Mouse (Mus musculus): Measurements from ENCODE around the gene Tcea3. TPM values are rescaled to one million over a fixed set of nuclear protein-coding genes. Genes with fewer than 3 reads are reported as not detected.

Gene Tcea3
- polyA plus RNA-seq (2012; rRNA removed) = 5.1 and 5.4 TPM in 2 replicates

DNA sequence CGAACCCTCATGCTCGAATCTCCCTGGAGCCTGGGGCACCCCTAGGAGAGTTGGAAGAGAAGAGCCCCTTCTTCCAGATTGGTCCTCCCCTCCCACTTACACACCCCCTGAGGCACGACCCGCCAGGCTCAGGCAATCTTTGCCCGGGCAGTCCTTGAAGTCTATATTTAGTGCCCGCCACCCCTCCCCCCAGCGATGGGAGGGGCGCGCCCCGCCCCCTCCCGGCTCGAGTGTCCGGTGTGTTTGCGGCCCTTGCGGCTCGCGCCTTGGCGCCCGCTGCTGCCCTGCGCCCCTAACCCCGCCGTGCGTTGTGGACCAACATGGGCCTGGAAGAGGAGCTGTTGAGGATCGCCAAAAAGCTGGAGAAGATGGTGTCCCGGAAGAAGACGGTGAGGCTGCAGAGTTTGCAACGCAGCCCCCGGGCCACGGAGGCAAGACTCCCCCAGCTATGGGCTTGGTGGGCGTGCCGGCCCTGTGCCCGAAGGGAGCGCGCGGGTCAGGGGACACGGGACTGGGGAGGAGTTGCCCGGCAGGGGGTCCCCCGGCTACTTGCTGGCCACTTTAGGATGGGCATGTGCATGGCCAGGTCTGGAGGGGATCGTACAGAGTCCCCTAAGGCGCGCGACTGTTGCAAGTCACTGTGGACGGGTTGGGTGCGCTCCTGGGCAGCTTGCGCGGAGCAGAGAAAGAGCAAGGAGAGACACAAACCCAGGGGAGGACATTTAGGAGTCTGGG is at the start of gene Tcea3:
Tcea3 (plus strand) TSS at position 1 of the 735 bp plus-strand sequence.

DNA sequence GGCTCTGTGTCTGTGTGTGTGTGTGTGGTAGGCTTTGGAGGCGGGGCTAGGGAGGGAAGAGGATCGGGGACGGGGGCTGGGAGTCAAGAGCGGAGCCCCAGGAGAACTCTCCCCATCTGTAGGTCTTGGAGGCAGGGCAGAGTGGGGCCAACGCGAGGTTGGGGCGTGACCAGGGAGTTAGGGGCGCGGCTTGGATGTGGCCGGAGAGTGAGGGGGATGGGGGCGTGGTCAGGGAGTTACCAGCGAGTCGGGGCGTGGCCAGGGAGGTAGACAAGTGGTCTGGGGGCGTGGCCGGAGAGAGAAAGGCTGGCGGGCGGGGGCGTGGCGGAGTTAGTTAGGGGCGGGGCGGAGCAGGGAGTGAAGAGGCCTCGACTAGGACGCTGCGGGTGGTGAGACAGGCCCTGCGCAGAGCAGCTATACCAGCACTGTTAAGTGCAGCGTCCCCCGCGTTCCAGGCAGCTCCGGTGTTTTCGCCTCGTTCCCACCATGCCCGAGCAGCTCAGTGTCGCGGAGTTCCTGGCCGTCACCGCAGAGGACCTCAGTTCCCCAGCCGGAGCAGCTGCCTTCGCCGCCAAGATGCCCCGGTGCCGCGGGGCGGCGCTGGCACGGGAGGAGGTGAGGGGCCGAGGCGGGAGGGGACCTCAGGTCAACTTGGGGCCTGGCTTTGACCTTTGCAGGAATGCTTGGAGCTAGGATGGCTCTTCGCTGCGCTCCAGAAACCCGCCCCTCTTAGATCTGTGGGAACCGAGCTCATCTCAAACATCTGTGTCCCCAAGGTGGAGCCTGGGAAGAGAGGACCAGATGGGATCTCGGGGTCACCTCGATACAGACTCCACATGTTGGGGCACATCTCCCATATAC is 41.3 kb upstream of the Tcea3 start, which contains the start of gene Asap3:
Asap3 (plus strand) TSS at position 333 of the 861 bp plus-strand sequence.

DNA sequence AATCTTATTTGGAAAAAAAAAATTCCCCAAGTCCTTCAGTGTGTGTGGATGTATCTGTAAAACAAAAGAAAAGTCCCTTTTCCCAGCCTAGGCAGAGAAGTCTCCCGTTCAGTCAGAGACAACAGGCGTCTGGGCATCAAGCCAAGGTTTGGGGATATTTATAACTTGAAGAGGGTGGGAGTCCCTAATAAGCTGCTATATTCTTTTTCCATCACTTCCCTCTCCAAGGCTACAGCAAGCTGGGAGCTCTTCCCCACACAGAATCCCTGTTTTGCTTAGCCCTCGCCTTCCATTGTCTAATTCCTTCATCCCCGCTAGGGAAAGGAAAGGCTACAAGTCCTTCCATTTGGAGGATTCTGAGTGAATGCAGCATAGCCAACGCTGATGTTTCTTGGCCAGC is 36.9 kb downstream of the Tcea3 start, which contains the start of gene Zfp46:
Zfp46 (plus strand) TSS at position 229 of the 400 bp plus-strand sequence.

DNA sequence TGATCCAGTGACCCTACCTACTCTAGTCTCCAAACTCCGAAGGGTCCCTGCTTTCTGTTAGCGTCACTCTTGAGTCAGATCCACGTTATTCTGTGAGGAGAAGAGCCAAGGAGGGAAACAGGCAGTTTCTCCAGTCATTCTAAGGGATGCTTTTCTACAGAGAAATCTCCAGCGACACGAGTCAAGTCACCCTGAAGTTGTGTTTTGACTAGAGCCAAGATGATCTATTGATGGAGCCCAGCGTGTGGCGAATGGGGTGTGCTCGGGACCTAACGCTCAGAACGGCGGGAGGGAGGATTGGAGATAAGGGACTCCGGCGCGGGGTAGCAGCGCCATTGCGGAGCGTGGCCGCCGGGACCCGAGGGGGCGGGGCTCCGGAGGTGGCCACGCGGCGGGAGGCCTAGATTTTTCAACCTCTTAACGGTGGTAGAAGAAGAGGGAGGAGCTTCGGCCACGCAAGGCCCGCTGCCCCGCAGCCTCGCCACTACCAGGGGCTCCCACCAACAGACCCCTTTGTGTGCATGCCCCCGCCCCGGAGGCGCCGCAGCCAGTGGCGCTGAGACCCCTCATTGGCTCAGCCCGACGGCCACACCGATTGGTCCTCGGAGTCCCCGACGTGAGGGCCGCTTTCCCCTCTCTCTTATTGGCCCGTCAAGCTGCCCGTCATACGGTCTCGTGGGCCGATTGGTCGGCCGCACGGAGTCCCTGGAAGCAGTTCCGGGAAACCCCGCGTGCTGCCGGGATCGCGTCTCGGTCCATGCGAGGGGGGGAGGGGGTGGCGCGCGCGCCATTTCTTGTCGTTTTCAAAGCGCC is 62.9 kb downstream of the Tcea3 start, which contains the start of gene Hnrnpr:
Hnrnpr (plus strand) TSS at position 714 of the 813 bp plus-strand sequence.

Other genes starting within 250 kb of the Tcea3 start
- gene Eloa, start 226.0 kb upstream of the Tcea3 start, polyA plus RNA-seq (2012; rRNA removed) = 8.3 and 9.8 TPM in 2 replicates
- gene Rpl11, start 194.3 kb upstream of the Tcea3 start, polyA plus RNA-seq (2012; rRNA removed) = 339 and 546 TPM in 2 replicates
- gene Id3, start 104.2 kb upstream of the Tcea3 start, polyA plus RNA-seq (2012; rRNA removed) = 569 and 609 TPM in 2 replicates
- 3.3 and 5.5 TPM in 2 replicates for gene E2f2, start 75.3 kb upstream of the Tcea3 start, polyA plus RNA-seq (2012; rRNA removed)
- 8.2 and 8.4 TPM in 2 replicates for gene Asap3, start 41.4 kb upstream of the Tcea3 start, polyA plus RNA-seq (2012; rRNA removed)
- 19.6 and 28.4 TPM in 2 replicates for gene Zfp46, start 37.0 kb downstream of the Tcea3 start, polyA plus RNA-seq (2012; rRNA removed)
- 7.8 and 9.7 TPM in 2 replicates for gene Hnrnpr, start 63.2 kb downstream of the Tcea3 start, polyA plus RNA-seq (2012; rRNA removed)
- 5.3 and 5.5 TPM in 2 replicates for gene Htr1d, start 175.8 kb downstream of the Tcea3 start, polyA plus RNA-seq (2012; rRNA removed)
- gene 6030445D17Rik, start 214.5 kb downstream of the Tcea3 start, polyA plus RNA-seq (2012; rRNA removed) = 0.37 and 0.47 TPM in 2 replicates
- 9.3 and 10.2 TPM in 2 replicates for gene Luzp1, start 222.0 kb downstream of the Tcea3 start, polyA plus RNA-seq (2012; rRNA removed)

All from ovary, adult 2 months (tissue).